Mouse (Mus musculus) heart, postnatal 0 days (tissue): ENCODE results near the gene Evi5l.

ENCODE experiments used
- CTCF ChIP-seq: IDR thresholded peaks from 2 replicates; pipeline ENCODE4 v1.5.1; 2016; ENCODE audit warnings: antibody characterized with exemption, control low read depth, low read depth
- EP300 ChIP-seq: IDR thresholded peaks from 2 replicates; pipeline ENCODE4 v1.6.1; 2016; ENCODE audit warnings: antibody characterized with exemption, low read depth

DNA sequence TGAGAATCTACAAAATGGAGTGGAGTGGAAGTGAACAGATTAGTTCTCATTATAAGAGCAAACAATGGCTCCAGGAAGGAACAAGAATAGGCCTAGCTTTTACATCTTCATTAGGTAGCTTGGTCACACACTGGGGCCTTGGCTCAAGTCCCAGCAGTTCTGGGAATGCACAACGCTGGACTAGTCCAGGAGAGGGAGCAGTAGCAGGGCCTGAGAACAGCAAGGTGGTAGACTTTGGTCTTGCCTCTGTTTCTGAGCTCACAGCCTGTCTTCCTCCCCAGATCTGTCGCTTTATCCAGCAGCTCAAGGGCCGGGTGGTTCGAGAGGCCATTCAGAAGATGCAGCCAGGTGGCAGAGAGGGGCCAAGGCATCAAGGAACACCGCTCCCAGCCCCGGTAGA is 87.6 kb downstream of the Evi5l start:
- TF ChIP-seq EP300 (no peak), CTCF (peak; percentile 55)
